Mouse (Mus musculus): ENCODE measurements around the gene Pmpca. TPM values are rescaled to one million over a fixed set of nuclear protein-coding genes. Genes with fewer than 3 reads are reported as not detected.

Gene Pmpca
- polyA plus RNA-seq, 1 experiment: 102 TPM

DNA sequence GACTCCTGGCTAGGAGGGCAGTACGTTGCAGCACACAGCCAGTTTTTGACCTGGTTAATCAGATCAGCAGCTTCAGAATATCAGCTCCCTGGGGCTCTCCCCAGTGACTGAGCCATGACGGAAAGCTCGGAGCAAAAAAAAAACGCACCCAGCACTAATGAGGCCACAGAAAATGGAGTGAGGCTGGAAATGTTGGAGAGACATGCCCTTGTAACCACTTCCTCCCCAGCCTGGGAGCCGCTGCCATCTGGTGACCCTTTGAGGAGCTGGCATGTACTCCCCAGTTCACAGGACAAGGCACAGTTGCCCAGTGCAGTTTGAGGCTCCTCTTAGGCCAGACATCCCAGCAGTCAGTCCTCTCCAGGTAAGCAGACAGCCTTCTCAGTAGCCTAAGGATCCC lies 21.0 kb downstream of the Pmpca start:
- TF ChIP-seq POLR2A (IDR thresholded peaks at IDR 0.05; ENCODE audit: extremely low read depth, insufficient read depth, low read length) (no peak), CTCF (IDR thresholded peaks at IDR 0.05; ENCODE audit: extremely low read depth, insufficient read depth, low read length) (no peak)
- peak overlapping the region; percentile 41; the same call in 1 of the 2 replicates for H3K27ac ChIP-seq (ENCODE audit: insufficient read depth, low read length)
- peaks cover 20% of the 10 kb centered on the region for H3K4me1 ChIP-seq (ENCODE audit: control insufficient read depth, insufficient read depth, low read length)
- no peak overlapping the region for H3K4me3 ChIP-seq (ENCODE audit: insufficient read depth, low read length)

GRCm38 (mm10) chr2:26410931-26411411 lies 21.8 kb downstream of the Pmpca start:
- H3K27ac ChIP-seq (ENCODE audit: insufficient read depth, low read length): peak overlapping the region; percentile 67; the same call in 1 of the 2 replicates
- peaks cover 19% of the 10 kb centered on the region for H3K4me1 ChIP-seq (ENCODE audit: control insufficient read depth, insufficient read depth, low read length)
- TF ChIP-seq CTCF (IDR thresholded peaks at IDR 0.05; ENCODE audit: extremely low read depth, insufficient read depth, low read length) (no peak), POLR2A (IDR thresholded peaks at IDR 0.05; ENCODE audit: extremely low read depth, insufficient read depth, low read length) (no peak)
- H3K4me3 ChIP-seq (ENCODE audit: insufficient read depth, low read length): no peak overlapping the region

GRCm38 (mm10) chr2:26417066-26417465 lies 27.9 kb downstream of the Pmpca start:
- Histone ChIP-seq H3K4me3 (ENCODE audit: insufficient read depth, low read length) (no peak overlapping the region), H3K4me1 (ENCODE audit: control insufficient read depth, insufficient read depth, low read length) (no peaks in the 10 kb centered on the region), H3K27ac (ENCODE audit: insufficient read depth, low read length) (no peak overlapping the region)
- TF ChIP-seq CTCF (IDR thresholded peaks at IDR 0.05; ENCODE audit: extremely low read depth, insufficient read depth, low read length): no peak
- TF ChIP-seq POLR2A (IDR thresholded peaks at IDR 0.05; ENCODE audit: extremely low read depth, insufficient read depth, low read length): no peak

GRCm38 (mm10) chr2:26418120-26418519 lies 29.0 kb downstream of the Pmpca start:
- no peak for TF ChIP-seq CTCF (IDR thresholded peaks at IDR 0.05; ENCODE audit: extremely low read depth, insufficient read depth, low read length)
- no peak for TF ChIP-seq POLR2A (IDR thresholded peaks at IDR 0.05; ENCODE audit: extremely low read depth, insufficient read depth, low read length)
- Histone ChIP-seq H3K4me1 (ENCODE audit: control insufficient read depth, insufficient read depth, low read length) (no peaks in the 10 kb centered on the region), H3K4me3 (ENCODE audit: insufficient read depth, low read length) (no peak overlapping the region), H3K27ac (ENCODE audit: insufficient read depth, low read length) (no peak overlapping the region)

DNA sequence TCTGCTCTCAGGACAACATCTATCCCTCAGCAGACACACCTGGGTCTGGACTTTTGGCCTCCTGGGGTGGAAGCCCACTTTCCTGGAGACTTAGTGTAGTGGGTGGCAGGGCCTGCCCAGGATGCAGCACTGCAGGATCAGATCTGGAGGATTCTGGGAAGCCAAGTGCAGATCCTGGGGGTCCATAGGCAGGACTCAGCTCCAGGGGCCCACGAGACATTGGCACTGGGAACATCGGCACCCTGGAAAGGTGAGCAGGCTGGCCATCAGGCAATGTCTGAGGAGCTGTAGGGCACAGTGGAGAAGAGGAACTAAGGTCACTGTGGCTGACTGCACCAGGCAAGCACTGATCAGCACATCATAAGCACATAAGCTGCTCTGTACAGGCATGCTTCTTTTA lies 32.8 kb downstream of the Pmpca start:
- H3K4me3 ChIP-seq (ENCODE audit: insufficient read depth, low read length): no peak overlapping the region
- TF ChIP-seq POLR2A (IDR thresholded peaks at IDR 0.05; ENCODE audit: extremely low read depth, insufficient read depth, low read length) (no peak), CTCF (IDR thresholded peaks at IDR 0.05; ENCODE audit: extremely low read depth, insufficient read depth, low read length) (no peak)
- H3K27ac ChIP-seq (ENCODE audit: insufficient read depth, low read length): no peak overlapping the region
- no peaks in the 10 kb centered on the region for H3K4me1 ChIP-seq (ENCODE audit: control insufficient read depth, insufficient read depth, low read length)

GRCm38 (mm10) chr2:26423086-26423485 lies 33.9 kb downstream of the Pmpca start:
- Histone ChIP-seq H3K27ac (ENCODE audit: insufficient read depth, low read length) (no peak overlapping the region), H3K4me1 (ENCODE audit: control insufficient read depth, insufficient read depth, low read length) (no peaks in the 10 kb centered on the region)
- TF ChIP-seq POLR2A (IDR thresholded peaks at IDR 0.05; ENCODE audit: extremely low read depth, insufficient read depth, low read length) (no peak), CTCF (IDR thresholded peaks at IDR 0.05; ENCODE audit: extremely low read depth, insufficient read depth, low read length) (no peak)

DNA sequence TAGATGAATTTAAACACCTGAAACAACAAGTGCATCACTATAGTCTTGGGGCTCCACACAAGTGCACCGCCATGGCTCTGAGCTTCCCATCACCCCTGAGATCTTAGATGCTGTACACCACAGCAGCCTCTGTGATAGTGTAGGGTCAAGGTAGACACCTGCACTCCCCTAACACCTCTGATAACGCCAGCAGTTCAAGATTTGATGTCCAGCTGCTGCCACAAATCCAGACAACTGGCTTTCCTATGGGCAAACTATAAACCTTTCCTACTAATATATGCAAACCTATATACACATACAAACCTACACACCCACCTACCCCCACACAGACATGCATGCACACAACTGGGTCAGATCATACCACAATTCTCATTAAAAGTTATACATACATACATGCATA lies 35.4 kb downstream of the Pmpca start:
- no peak overlapping the region for H3K27ac ChIP-seq (ENCODE audit: insufficient read depth, low read length)
- H3K4me3 ChIP-seq (ENCODE audit: insufficient read depth, low read length): no peak overlapping the region
- no peaks in the 10 kb centered on the region for H3K4me1 ChIP-seq (ENCODE audit: control insufficient read depth, insufficient read depth, low read length)
- TF ChIP-seq CTCF (IDR thresholded peaks at IDR 0.05; ENCODE audit: extremely low read depth, insufficient read depth, low read length): no peak
- no peak for TF ChIP-seq POLR2A (IDR thresholded peaks at IDR 0.05; ENCODE audit: extremely low read depth, insufficient read depth, low read length)

More at GRCm38 (mm10) chr2:26423086-26423485, 33.9 kb downstream of the Pmpca start:
- no peak overlapping the region for H3K4me3 ChIP-seq (ENCODE audit: insufficient read depth, low read length)

DNA sequence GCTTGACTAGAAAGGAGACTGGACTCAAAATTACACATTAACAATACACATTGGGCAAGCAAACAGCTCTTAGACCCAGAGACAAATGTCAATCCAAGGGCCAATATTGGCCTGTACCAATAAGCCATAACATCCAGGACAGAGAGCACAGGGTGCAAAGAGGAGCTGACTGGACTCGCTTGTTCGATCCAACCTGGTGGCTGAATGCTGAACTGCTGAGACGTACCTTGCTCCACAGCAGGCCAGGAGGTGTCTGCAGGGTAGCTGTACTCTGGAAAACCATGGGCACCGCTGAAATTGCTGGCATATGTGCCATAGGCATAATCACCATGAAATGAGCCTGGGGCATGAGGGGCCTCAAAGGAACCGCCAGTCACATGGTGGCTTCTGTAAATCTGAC lies 40.7 kb downstream of the Pmpca start:
- no peak overlapping the region for H3K27ac ChIP-seq (ENCODE audit: insufficient read depth, low read length)
- H3K4me1 ChIP-seq (ENCODE audit: control insufficient read depth, insufficient read depth, low read length): no peaks in the 10 kb centered on the region; the same call in 1 of the 2 replicates
- no peak for TF ChIP-seq POLR2A (IDR thresholded peaks at IDR 0.05; ENCODE audit: extremely low read depth, insufficient read depth, low read length)
- no peak for TF ChIP-seq CTCF (IDR thresholded peaks at IDR 0.05; ENCODE audit: extremely low read depth, insufficient read depth, low read length)
- no peak overlapping the region for H3K4me3 ChIP-seq (ENCODE audit: insufficient read depth, low read length)

- peaks cover 6% of the 10 kb centered on the region; the same call in 1 of the 2 replicates for H3K4me1 ChIP-seq (ENCODE audit: control insufficient read depth, insufficient read depth, low read length)
- TF ChIP-seq POLR2A (IDR thresholded peaks at IDR 0.05; ENCODE audit: extremely low read depth, insufficient read depth, low read length) (no peak), CTCF (IDR thresholded peaks at IDR 0.05; ENCODE audit: extremely low read depth, insufficient read depth, low read length) (no peak)
- H3K4me3 ChIP-seq (ENCODE audit: insufficient read depth, low read length): no peak overlapping the region
- H3K27ac ChIP-seq (ENCODE audit: insufficient read depth, low read length): no peak overlapping the region
These were observed 45.8 kb downstream of the Pmpca start for GRCm38 (mm10) chr2:26434791-26435572.

DNA sequence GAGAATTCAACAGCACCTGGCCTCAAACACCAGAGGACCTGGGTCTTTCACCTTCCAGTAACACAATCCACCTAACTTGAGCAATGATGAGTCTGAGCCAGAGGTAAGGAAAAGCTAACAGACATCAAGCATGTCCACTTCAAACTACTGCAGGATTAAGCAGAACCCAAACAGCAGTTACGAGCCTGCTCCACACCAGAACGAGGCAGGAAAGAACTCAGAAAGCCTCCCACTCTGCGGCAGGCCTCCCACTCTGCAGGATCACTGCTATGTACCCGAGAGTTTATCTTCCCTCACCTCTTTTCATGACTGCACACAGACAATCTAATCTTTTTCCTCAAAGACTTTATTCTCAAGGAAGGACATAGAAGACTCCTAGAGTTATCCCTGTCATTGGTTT lies 48.1 kb downstream of the Pmpca start:
- no peak overlapping the region for H3K4me3 ChIP-seq (ENCODE audit: insufficient read depth, low read length)
- H3K4me1 ChIP-seq (ENCODE audit: control insufficient read depth, insufficient read depth, low read length): peaks cover 6% of the 10 kb centered on the region; the same call in 1 of the 2 replicates
- H3K27ac ChIP-seq (ENCODE audit: insufficient read depth, low read length): no peak overlapping the region
- no peak for TF ChIP-seq POLR2A (IDR thresholded peaks at IDR 0.05; ENCODE audit: extremely low read depth, insufficient read depth, low read length)
- no peak for TF ChIP-seq CTCF (IDR thresholded peaks at IDR 0.05; ENCODE audit: extremely low read depth, insufficient read depth, low read length)
